Mouse (Mus musculus) cerebellum, adult (tissue): ENCODE results near the gene Gm10160.

ENCODE experiments used
- ATAC-seq: cut with Nextera tagmentation; 2 replicates; pipeline ENCODE4 v1.9.2; 2017; ENCODE audit warnings: mild to moderate bottlenecking, moderate library complexity, mixed read lengths; ENCODE audit not compliant: insufficient number of reproducible peaks, low FRiP score, low TSS enrichment

Gm10160 gene

GRCm38 (mm10) chr7:81834847-81835246 is 20.7 kb downstream of the Gm10160 start:
- ATAC-seq, result no peak

DNA sequence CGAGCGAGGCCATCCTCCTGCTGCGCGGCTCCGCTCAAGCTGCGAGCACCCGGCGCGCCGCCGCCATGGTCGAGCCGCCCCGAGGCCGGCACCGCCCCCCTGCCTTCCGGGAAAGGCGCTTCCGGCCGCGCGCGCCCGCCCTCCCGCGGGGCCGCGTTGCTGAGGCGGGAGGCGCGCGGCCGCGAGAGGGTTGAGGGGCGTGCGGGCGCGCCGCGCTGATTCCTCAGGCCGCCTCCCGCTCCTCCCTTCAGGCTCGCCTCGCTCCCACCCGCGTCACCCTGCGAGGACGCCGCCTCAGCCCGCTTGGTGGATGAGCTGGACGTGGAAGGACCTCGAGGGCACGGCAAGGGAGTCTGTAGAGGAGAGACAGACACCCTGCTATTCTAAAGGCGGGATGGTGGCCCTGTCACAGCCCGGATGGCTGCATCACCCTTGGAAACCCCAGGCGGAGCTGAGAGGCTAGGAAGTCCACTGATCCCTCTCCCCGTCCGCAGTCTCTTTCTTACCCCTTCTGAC is 26.2 kb downstream of the Gm10160 start, which contains the start of gene Btbd1:
TSS of gene Btbd1 (minus strand) at position 53 of the 516 bp plus-strand sequence.
- peak; percentile 72 for ATAC-seq

- peak; percentile 59 for ATAC-seq
These were observed 26.8 kb downstream of the Gm10160 start for GRCm38 (mm10) chr7:81828681-81829378.

- ATAC-seq, result no peak
These were observed 27.6 kb downstream of the Gm10160 start for GRCm38 (mm10) chr7:81827806-81828667.

DNA sequence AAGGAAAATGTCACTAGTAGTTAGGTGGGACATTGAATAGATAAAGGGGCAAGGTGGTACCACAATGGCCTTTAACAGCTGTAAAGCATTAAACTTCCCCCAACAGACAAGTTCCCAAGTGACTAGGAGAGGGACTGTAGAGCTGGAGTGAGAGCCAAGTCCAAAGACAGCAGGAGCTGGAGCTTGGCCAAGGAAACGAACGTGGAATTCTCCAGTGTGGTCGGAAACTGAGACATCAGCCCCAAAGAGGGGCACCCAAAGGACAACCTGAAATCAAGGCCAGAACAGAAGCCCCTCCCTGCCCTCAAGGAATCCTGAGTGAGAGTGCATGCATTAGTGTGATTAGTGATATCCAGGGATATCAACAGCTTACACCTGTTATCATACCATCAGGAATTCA is 30.2 kb downstream of the Gm10160 start:
- no peak for ATAC-seq

GRCm38 (mm10) chr7:81824906-81825305 is 30.7 kb downstream of the Gm10160 start:
- no peak for ATAC-seq

DNA sequence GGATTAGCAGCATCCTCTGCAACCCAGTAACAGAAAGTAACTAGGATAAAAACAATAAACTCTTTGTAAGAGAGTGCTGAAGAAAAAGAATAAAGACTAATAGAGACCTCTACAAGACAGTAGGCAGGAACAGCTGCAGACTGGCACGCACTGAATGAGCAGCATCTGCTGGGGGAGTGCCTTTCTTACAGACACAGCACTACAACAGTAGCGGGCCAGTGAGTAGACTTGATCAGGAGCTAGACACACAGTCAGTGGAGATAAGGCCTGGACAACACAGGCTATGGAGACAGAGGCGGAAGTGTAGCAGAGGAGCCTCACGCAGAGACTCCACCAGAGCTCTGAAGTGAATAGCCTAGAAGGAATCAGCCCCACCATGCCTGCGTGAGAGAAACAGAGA is 49.5 kb downstream of the Gm10160 start:
- ATAC-seq, result no peak
